Mouse (Mus musculus) embryonic facial prominence, embryonic 13.5 days (tissue): ENCODE measurements at regions not wholly inside any gene's neighbourhood (a gene's known extent, or its start where the extent isn't known, plus 50 kb on each side); places are given as distances from the start of the nearest gene placed in this dataset.
A peak's percentile ranks its signal among the peaks of the same experiment; 100 is the strongest.

Experiments used
- ATAC-seq: fragments of 200-750 bp; cut with Nextera tagmentation; 2 replicates; pipeline ENCODE4 v1.8.0; 2017; ENCODE audit warnings: low read depth; ENCODE audit not compliant: insufficient number of reproducible peaks, insufficient read depth, low FRiP score, low TSS enrichment
- H3K27ac ChIP-seq: fragments of 300-500 bp; sonication (generic); 2 replicates; pipeline ENCODE4 v1.5.1; 2015; ENCODE audit warnings: moderate library complexity, mild to moderate bottlenecking, inconsistent platforms
- H3K27me3 ChIP-seq: fragments of 300-500 bp; sonication (generic); 2 replicates; pipeline ENCODE4 v1.6.1; 2015; ENCODE audit warnings: mild to moderate bottlenecking, inconsistent platforms
- H3K36me3 ChIP-seq: fragments of 300-500 bp; sonication (generic); 2 replicates; pipeline ENCODE4 v1.6.1; 2015; ENCODE audit warnings: mild to moderate bottlenecking, inconsistent platforms
- H3K4me1 ChIP-seq: fragments of 300-500 bp; sonication (generic); 2 replicates; pipeline ENCODE4 v1.6.1; 2015; ENCODE audit warnings: inconsistent platforms
- H3K4me2 ChIP-seq: fragments of 300-500 bp; sonication (generic); 2 replicates; pipeline ENCODE4 v1.6.1; 2015; ENCODE audit warnings: moderate library complexity, mild to moderate bottlenecking, inconsistent platforms
- H3K4me3 ChIP-seq: fragments of 300-500 bp; sonication (generic); 2 replicates; pipeline ENCODE4 v1.5.1; 2015; ENCODE audit warnings: mild to moderate bottlenecking, inconsistent platforms
- H3K9ac ChIP-seq: fragments of 300-500 bp; sonication (generic); 2 replicates; pipeline ENCODE4 v1.6.1; 2015; ENCODE audit warnings: mild to moderate bottlenecking, inconsistent platforms
- H3K9me3 ChIP-seq: fragments of 300-500 bp; sonication (generic); 2 replicates; pipeline ENCODE4 v1.6.1; 2016; ENCODE audit warnings: inconsistent platforms
- WGBS: fragments of 180-500 bp; shearing (Covaris S2); methylation state at CpG from one replicate; pipeline ENCODE4 v1.1.7; 2015; ENCODE audit warnings: mixed read lengths; 5-methylcytosine and 5-hydroxymethylcytosine counted together

- H3K9ac ChIP-seq, result 0 out of 2 replicates have a peak overlapping the region, but pooled peaks have one; percentile 3
- peaks cover 9% of the 10 kb centered on the region; the same call in 1 of the 2 replicates for H3K27me3 ChIP-seq
- 14% methylated on average over 15 of the region's 15 CpGs for WGBS
- ATAC-seq, result no peak
- peaks cover 48% of the 10 kb centered on the region for H3K4me1 ChIP-seq
- no peaks in the 10 kb centered on the region for H3K36me3 ChIP-seq
- H3K9me3 ChIP-seq, result no peaks in the 10 kb centered on the region
- H3K27ac ChIP-seq, result peak overlapping the region; percentile 68
- H3K4me3 ChIP-seq, result no peak overlapping the region
- H3K4me2 ChIP-seq, result no peak overlapping the region
These were observed 58.7 kb upstream of the Pmepa1 start for GRCm38 (mm10) chr2:173334856-173335595.

GRCm38 (mm10) chr2:173335859-173336258 is 59.5 kb upstream of the Pmepa1 start:
- Histone ChIP-seq H3K4me2 (peak overlapping the region; percentile 14; the same call in 1 of the 2 replicates), H3K9ac (peak overlapping the region; percentile 21; the same call in 1 of the 2 replicates)
- no peak for ATAC-seq

GRCm38 (mm10) chr2:173337666-173338065 is 61.3 kb upstream of the Pmepa1 start:
- Histone ChIP-seq H3K4me2 (no peak overlapping the region), H3K27ac (0 out of 2 replicates have a peak overlapping the region, but pooled peaks have one; percentile 7), H3K27me3 (peaks cover 9% of the 10 kb centered on the region; the same call in 1 of the 2 replicates), H3K4me1 (peaks cover 71% of the 10 kb centered on the region), H3K36me3 (no peaks in the 10 kb centered on the region), H3K4me3 (no peak overlapping the region), H3K9me3 (no peaks in the 10 kb centered on the region), H3K9ac (no peak overlapping the region)
- 58% methylated on average over 5 of the region's 5 CpGs for WGBS
- ATAC-seq, result no peak

More at GRCm38 (mm10) chr2:173335859-173336258, 59.5 kb upstream of the Pmepa1 start:
- peaks cover 57% of the 10 kb centered on the region for H3K4me1 ChIP-seq
- 15% methylated on average over 10 of the region's 10 CpGs for WGBS
- no peak overlapping the region for H3K4me3 ChIP-seq
- H3K27me3 ChIP-seq, result peaks cover 9% of the 10 kb centered on the region; the same call in 1 of the 2 replicates
- peak overlapping the region; percentile 68 for H3K27ac ChIP-seq
- H3K9me3 ChIP-seq, result no peaks in the 10 kb centered on the region
- H3K36me3 ChIP-seq, result no peaks in the 10 kb centered on the region

GRCm38 (mm10) chr2:173338671-173339070 is 62.3 kb upstream of the Pmepa1 start:
- Histone ChIP-seq H3K36me3 (no peaks in the 10 kb centered on the region), H3K9ac (no peak overlapping the region), H3K4me2 (no peak overlapping the region), H3K4me3 (no peak overlapping the region), H3K27me3 (peaks cover 9% of the 10 kb centered on the region; the same call in 1 of the 2 replicates), H3K27ac (peak overlapping the region; percentile 84), H3K4me1 (peaks cover 81% of the 10 kb centered on the region), H3K9me3 (no peaks in the 10 kb centered on the region)
- ATAC-seq, result no peak
- 35% methylated on average over 5 of the region's 5 CpGs for WGBS

GRCm38 (mm10) chr2:173339211-173339610 is 62.9 kb upstream of the Pmepa1 start:
- Histone ChIP-seq H3K27ac (peak overlapping the region; percentile 84), H3K4me2 (no peak overlapping the region), H3K9me3 (0 out of 2 replicates have a peak, but pooled peaks cover under 1% of the 10 kb centered on the region), H3K36me3 (no peaks in the 10 kb centered on the region), H3K27me3 (peaks cover 4% of the 10 kb centered on the region; the same call in 1 of the 2 replicates), H3K9ac (0 out of 2 replicates have a peak overlapping the region, but pooled peaks have one; percentile 6), H3K4me1 (peaks cover 80% of the 10 kb centered on the region), H3K4me3 (no peak overlapping the region)
- ATAC-seq, result no peak
- 62% methylated on average over 3 of the region's 3 CpGs for WGBS

- WGBS, result 2% methylated on average over 26 of the region's 26 CpGs
- no peaks in the 10 kb centered on the region for H3K36me3 ChIP-seq
- no peaks in the 10 kb centered on the region for H3K27me3 ChIP-seq
- H3K4me2 ChIP-seq, result peak overlapping the region; percentile 56
- H3K9ac ChIP-seq, result peak overlapping the region; percentile 58
- H3K9me3 ChIP-seq, result 0 out of 2 replicates have a peak, but pooled peaks cover 4% of the 10 kb centered on the region
- peak overlapping the region; percentile 24; the same call in 1 of the 2 replicates for H3K4me3 ChIP-seq
- H3K4me1 ChIP-seq, result peaks cover 71% of the 10 kb centered on the region
- no peak; the same call in 1 of the 2 replicates for ATAC-seq
- peak overlapping the region; percentile 84 for H3K27ac ChIP-seq
These were observed 63.8 kb upstream of the Pmepa1 start for GRCm38 (mm10) chr2:173340044-173340601.

- Histone ChIP-seq H3K27me3 (no peaks in the 10 kb centered on the region), H3K4me2 (no peak overlapping the region), H3K4me1 (peaks cover 55% of the 10 kb centered on the region), H3K36me3 (no peaks in the 10 kb centered on the region), H3K9ac (peak overlapping the region; percentile 54), H3K27ac (peak overlapping the region; percentile 55), H3K4me3 (no peak overlapping the region), H3K9me3 (0 out of 2 replicates have a peak, but pooled peaks cover 4% of the 10 kb centered on the region)
- ATAC-seq, result no peak
- 39% methylated on average over 16 of the region's 16 CpGs for WGBS
These were observed 66.4 kb upstream of the Pmepa1 start for GRCm38 (mm10) chr2:173342605-173343260.

- no peaks in the 10 kb centered on the region for H3K27me3 ChIP-seq
- peaks cover 50% of the 10 kb centered on the region for H3K4me1 ChIP-seq
- H3K9me3 ChIP-seq, result 0 out of 2 replicates have a peak, but pooled peaks cover 4% of the 10 kb centered on the region
- WGBS, result 69% methylated on average over 2 of the region's 2 CpGs
- H3K9ac ChIP-seq, result no peak overlapping the region
- no peak for ATAC-seq
- H3K4me2 ChIP-seq, result no peak overlapping the region
- H3K36me3 ChIP-seq, result no peaks in the 10 kb centered on the region
- no peak overlapping the region for H3K4me3 ChIP-seq
- H3K27ac ChIP-seq, result no peak overlapping the region
These were observed 67.3 kb upstream of the Pmepa1 start for GRCm38 (mm10) chr2:173343665-173344064.

GRCm38 (mm10) chr2:173344221-173344620 is 67.9 kb upstream of the Pmepa1 start:
- H3K27me3 ChIP-seq, result no peaks in the 10 kb centered on the region
- 96% methylated on average over 5 of the region's 5 CpGs for WGBS
- no peak overlapping the region for H3K9ac ChIP-seq
- H3K9me3 ChIP-seq, result 0 out of 2 replicates have a peak, but pooled peaks cover 4% of the 10 kb centered on the region
- H3K27ac ChIP-seq, result no peak overlapping the region
- no peak overlapping the region for H3K4me2 ChIP-seq
- H3K4me1 ChIP-seq, result peaks cover 46% of the 10 kb centered on the region
- no peaks in the 10 kb centered on the region for H3K36me3 ChIP-seq
- no peak for ATAC-seq
- H3K4me3 ChIP-seq, result no peak overlapping the region

GRCm38 (mm10) chr2:173347341-173347740 is 71.0 kb upstream of the Pmepa1 start:
- H3K27ac ChIP-seq, result no peak overlapping the region
- no peaks in the 10 kb centered on the region for H3K36me3 ChIP-seq
- 77% methylated on average over 11 of the region's 11 CpGs for WGBS
- peaks cover 45% of the 10 kb centered on the region for H3K4me1 ChIP-seq
- no peaks in the 10 kb centered on the region for H3K27me3 ChIP-seq
- H3K9ac ChIP-seq, result no peak overlapping the region
- ATAC-seq, result no peak
- 0 out of 2 replicates have a peak, but pooled peaks cover 4% of the 10 kb centered on the region for H3K9me3 ChIP-seq
- H3K4me3 ChIP-seq, result no peak overlapping the region
- no peak overlapping the region for H3K4me2 ChIP-seq

GRCm38 (mm10) chr2:173348757-173349156 is 72.4 kb upstream of the Pmepa1 start:
- 78% methylated on average over 3 of the region's 3 CpGs for WGBS
- H3K4me1 ChIP-seq, result peaks cover 44% of the 10 kb centered on the region

More at GRCm38 (mm10) chr2:173348757-173349156, 72.4 kb upstream of the Pmepa1 start:
- Histone ChIP-seq H3K4me2 (no peak overlapping the region), H3K27me3 (no peaks in the 10 kb centered on the region), H3K9ac (no peak overlapping the region), H3K27ac (no peak overlapping the region), H3K9me3 (0 out of 2 replicates have a peak, but pooled peaks cover 4% of the 10 kb centered on the region), H3K4me3 (no peak overlapping the region), H3K36me3 (no peaks in the 10 kb centered on the region)
- ATAC-seq, result no peak
